Mouse (Mus musculus): ENCODE measurements around the gene Capza1. TPM values are rescaled to one million over a fixed set of nuclear protein-coding genes. Genes with fewer than 3 reads are reported as not detected.
"Not testable (repeated sequence)": the region's sequence is repeated elsewhere in the genome, so short reads cannot be mapped to it uniquely, and the experiment has no call there.

Capza1 gene
- total RNA-seq (2014; fragmentation: Nextera tagmentation) (145 and 168 TPM in 2 replicates), total RNA-seq (2017) (210 and 213 TPM in 2 replicates)

DNA sequence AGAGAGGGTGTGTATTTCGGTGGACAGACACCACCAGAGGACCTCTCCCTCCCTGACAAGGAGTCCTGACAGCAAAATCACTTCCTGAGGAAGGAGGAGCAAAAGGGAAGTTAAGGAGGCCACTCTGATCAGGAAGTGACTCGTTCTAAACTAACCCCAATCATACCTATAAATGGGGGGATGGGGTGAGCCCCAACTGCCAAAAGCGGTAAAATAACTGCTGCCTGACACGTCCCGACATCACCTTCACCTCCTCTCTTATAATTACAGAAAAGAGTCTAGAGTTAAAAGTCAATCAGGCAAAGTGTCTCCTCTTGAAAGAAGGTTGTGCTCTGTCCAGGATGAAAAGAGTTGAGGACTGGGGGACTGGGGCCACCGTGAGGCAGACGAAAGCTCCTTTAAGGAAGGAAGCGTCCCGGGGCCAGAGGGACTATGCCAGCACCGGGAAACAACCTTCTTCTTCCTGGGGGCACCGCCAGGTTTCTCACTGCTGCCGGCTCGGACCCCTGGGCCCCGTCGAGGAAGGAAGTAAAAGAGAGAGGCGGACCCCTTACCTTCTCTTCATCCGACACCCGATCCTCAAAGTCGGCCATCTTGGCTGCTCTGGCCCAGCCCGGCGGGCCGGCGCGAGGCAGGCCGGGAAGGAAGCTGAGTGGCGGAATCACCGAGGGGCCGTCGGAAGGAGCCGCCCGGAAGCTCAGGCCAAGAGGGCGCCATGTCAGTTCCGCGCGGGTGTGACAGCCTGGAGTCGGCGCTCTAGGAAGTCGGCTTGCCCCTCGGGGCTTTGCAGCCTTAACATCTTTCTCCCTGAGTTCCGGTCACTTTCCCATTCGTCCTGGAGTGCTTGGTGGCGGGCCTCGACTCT, at the start of gene Capza1, which contains the start of gene St7l:
Gene Capza1, minus strand, starts transcription at position 720 of the 865 bp plus-strand sequence.
Gene St7l, plus strand, starts transcription at position 220 of the 865 bp plus-strand sequence.
- ATAC-seq (replicated peaks; ENCODE audit: low FRiP score, low TSS enrichment, poor library complexity, severe bottlenecking), result peak; percentile 91

DNA sequence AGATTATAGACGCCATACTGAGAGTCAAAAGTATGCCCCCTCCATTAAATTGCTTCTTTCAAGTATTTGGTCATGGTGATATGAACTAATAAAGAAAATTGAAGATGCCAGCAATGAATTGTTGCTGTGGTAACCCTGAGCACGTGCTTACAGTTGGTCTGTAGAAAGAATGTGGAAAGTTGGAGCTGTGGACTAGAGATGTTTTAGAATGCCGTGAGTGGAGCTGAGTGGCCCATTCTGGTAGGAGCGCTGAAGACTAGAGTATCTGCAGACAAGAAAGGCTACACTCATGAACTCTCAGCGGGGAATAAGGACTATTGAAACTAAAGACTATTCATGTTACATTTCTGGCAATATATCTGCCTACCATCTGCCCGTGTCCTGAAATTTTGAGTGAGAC, 44.9 kb upstream of the Capza1 start:
- no peak for ATAC-seq (replicated peaks; ENCODE audit: low FRiP score, low TSS enrichment, poor library complexity, severe bottlenecking)

DNA sequence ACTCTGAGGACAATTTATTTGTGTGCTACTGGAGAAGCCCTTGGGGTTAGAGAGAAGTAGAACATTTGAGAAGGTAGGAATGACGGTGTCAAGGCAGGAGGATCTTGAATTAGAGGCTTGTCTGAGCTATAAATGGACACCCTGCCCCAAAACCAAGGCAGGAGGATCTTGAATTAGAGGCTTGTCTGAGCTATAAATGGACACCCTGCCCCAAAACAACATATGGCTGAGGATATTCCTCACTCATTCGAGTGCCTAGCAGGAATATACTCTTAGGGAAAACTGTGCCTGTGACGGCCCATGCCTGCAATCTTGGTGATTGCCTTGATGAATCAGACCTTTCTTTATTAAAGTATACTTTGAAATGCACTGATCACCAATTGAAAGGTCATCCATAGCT, 41.7 kb upstream of the Capza1 start:
- no peak for ATAC-seq (replicated peaks; ENCODE audit: low FRiP score, low TSS enrichment, poor library complexity, severe bottlenecking)

DNA sequence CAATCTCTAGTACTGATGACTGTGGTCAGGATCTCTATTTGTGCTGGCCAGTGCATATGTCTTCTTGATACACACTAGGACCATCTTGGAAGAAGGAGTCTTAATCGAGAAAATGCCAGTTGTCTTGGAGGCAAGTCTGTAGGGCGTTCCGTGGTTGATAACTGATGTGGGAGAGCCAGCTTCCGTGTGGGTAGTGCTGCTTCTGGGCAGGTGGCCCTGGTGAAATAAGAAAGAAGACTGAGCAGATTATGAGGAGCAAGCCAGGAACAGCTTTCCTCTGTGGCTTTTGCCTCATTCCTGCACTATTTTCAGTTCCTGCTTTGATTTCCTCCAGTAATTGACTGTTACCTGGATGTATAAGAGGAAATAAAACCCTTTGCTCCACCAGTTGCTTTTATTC, 41.1 kb upstream of the Capza1 start:
- no peak for ATAC-seq (replicated peaks; ENCODE audit: low FRiP score, low TSS enrichment, poor library complexity, severe bottlenecking)

DNA sequence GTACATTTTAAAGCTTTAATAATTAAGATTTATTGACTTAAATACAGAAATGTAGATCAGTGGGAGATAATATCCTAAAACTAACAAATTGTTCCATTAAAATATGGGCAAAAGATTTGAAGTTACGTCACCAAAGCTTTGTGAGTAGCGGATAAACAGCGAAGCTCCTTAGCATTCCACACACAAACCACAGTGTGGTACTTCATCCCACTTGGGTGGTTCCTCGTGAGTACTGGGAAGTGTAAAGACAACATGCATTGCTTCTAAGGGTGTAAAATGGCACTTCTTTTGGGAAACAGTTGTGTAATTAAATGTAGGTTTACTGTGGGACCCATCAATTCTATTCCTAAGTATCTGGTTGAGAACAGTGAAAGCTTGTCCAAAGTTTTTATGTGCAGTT, 36.8 kb upstream of the Capza1 start:
- no peak for ATAC-seq (replicated peaks; ENCODE audit: low FRiP score, low TSS enrichment, poor library complexity, severe bottlenecking)

DNA sequence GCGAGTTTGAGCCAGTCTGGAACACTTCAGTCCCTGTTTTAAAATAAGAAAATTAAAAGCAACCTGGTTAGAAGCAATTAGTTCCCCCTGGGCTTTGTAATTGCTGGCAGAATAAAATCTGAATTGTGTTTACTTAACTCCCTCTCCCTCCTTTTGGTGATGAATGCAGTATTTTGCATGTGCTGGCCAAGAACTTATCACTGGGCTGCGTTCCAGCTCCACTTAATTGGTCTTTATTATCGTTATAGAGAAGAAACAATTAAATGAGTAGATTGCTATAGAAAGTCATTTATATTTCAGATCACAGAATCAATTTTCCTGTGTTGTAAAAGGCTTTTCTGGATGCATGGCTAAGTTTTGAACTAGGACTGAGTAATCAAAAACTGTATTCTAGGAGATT, 31.8 kb upstream of the Capza1 start:
- no peak for ATAC-seq (replicated peaks; ENCODE audit: low FRiP score, low TSS enrichment, poor library complexity, severe bottlenecking)

- no peak for ATAC-seq (replicated peaks; ENCODE audit: low FRiP score, low TSS enrichment, poor library complexity, severe bottlenecking)
Measured at GRCm38 (mm10) chr3:104888585-104888984, 24.3 kb upstream of the Capza1 start.

DNA sequence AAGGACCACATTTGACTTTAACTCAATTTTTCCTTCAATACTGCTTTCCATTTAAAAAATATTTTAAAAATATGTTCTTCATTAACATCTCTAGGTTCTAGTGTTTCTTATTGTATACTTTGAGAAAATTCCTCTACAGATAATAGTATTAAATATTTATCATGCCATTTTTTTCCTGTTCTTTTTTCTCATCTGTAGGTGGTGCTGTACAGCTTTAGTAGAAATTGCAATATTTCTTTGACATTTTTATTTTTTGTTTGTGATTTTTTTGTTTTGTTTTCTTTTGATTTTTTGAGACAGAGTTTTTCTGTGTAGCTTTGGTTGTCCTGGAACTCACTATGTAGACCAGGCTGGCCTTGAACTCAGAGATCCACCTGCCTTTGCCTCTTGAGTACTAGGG, 5.3 kb upstream of the Capza1 start:
- no peak for ATAC-seq (replicated peaks; ENCODE audit: low FRiP score, low TSS enrichment, poor library complexity, severe bottlenecking)

DNA sequence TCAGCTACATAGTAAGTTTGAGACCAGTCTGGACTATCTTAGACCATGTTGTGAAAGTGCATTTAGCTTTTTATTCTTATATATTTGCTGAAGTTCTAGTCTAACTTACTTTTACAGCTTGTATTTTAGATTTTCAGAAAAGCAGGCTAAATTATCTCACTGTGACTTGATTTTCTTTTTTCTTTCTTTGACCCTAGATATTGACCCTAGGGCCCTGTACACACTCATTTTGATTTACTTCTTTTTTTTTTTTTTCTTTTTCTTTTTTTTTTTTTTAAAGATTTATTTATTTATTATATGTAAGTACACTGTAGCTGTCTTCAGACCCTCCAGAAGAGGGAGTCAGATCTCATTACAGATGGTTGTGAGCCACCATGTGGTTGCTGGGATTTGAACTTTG, 2.4 kb upstream of the Capza1 start:
- not testable (repeated sequence) for ATAC-seq (replicated peaks; ENCODE audit: low FRiP score, low TSS enrichment, poor library complexity, severe bottlenecking)

DNA sequence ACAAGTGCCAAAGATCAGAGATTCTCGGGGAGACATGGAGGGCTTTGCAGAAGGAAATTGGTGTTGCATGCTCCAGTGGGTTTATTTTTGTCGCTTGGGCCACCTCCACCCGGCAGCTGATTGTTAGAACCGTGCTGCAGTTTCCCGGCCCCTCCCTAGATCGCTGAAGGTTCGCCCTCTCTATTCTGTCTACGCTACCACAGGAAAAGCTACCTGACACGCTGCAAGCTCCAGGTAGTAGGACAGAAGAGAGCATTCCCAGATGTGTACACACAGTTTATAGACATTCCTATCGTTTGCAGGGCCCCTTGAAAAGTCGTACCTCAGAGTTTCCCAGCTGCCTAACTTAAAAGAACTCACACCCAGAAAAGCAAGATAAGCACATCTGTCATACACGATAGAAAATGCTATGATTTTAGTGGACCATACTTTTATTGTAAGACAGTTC, 1.1 kb upstream of the Capza1 start:
- peak; percentile 43 for ATAC-seq (replicated peaks; ENCODE audit: low FRiP score, low TSS enrichment, poor library complexity, severe bottlenecking)

GRCm38 (mm10) chr3:104864651-104865340, 491 bp upstream of the Capza1 start:
- peak; percentile 62 for ATAC-seq (replicated peaks; ENCODE audit: low FRiP score, low TSS enrichment, poor library complexity, severe bottlenecking)

GRCm38 (mm10) chr3:104858560-104858959, 5.7 kb downstream of the Capza1 start:
- peak; percentile 78 for ATAC-seq (replicated peaks; ENCODE audit: low FRiP score, low TSS enrichment, poor library complexity, severe bottlenecking)

GRCm38 (mm10) chr3:104856106-104856505, 8.2 kb downstream of the Capza1 start:
- no peak for ATAC-seq (replicated peaks; ENCODE audit: low FRiP score, low TSS enrichment, poor library complexity, severe bottlenecking)

DNA sequence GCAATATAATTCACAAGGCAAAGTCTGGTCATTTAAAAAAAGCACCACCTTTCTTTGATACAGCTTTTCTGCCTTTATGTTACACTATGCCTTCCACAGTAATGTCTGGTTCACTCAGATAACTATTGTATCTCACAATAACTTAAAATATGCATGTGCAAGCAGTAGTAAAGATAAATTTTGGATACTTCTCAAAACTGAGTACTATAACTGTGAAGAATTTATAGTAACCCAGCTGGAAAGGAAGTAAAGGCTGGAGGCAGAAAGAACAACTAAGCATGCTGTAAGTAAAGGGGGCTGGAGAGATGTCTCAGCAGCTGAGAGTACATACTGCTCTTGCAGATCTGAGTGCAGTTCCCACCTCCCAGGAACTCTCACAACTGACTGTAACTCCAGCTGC, 9.4 kb downstream of the Capza1 start:
- peak; percentile 75 for ATAC-seq (replicated peaks; ENCODE audit: low FRiP score, low TSS enrichment, poor library complexity, severe bottlenecking)

- ATAC-seq (replicated peaks; ENCODE audit: low FRiP score, low TSS enrichment, poor library complexity, severe bottlenecking), result peak; percentile 61
Measured at GRCm38 (mm10) chr3:104854465-104854864, 9.8 kb downstream of the Capza1 start.

- no peak for ATAC-seq (replicated peaks; ENCODE audit: low FRiP score, low TSS enrichment, poor library complexity, severe bottlenecking)
Measured at GRCm38 (mm10) chr3:104846601-104847000, 17.7 kb downstream of the Capza1 start.

DNA sequence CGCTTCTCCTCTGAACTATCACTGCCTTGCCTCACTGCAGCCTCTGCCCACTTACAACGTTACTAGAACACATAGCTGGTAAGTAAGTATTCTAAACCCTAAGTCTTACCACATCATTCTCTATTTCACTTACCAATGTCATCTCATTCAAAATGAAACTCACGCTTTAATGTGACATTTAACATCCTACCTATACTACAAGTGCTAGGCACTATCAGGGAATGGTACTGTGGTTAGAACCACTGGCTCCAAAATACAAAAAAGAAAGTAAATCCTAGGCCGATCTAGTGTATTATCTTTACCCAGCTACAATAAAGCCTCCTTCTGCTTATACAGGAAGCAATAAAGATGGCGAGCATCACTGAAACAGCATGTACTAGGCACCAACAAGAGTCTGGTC, 23.3 kb downstream of the Capza1 start:
- no peak for ATAC-seq (replicated peaks; ENCODE audit: low FRiP score, low TSS enrichment, poor library complexity, severe bottlenecking)

GRCm38 (mm10) chr3:104835797-104836196, 28.5 kb downstream of the Capza1 start:
- no peak for ATAC-seq (replicated peaks; ENCODE audit: low FRiP score, low TSS enrichment, poor library complexity, severe bottlenecking)

- ATAC-seq (replicated peaks; ENCODE audit: low FRiP score, low TSS enrichment, poor library complexity, severe bottlenecking), result no peak
Measured at GRCm38 (mm10) chr3:104822413-104822812, 41.9 kb downstream of the Capza1 start.

DNA sequence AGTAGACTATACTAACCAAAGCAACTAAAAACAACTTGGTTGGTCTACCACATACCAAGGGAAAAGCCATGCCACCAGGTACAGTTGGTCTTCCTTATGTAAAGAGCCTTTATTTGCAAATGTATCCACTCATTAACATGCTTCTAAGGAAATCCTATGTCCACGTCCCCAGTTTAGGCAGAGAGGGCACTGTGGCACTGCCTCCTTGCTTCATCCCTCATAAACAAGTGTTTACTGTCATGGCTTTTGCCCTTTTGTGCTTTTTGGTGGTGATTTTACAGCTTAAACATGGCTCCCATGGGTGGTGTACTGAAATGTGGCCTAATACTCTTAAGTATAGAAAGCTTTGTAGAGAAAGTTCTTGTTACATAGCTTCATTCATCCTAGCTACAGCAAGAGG, 43.9 kb downstream of the Capza1 start:
- ATAC-seq (replicated peaks; ENCODE audit: low FRiP score, low TSS enrichment, poor library complexity, severe bottlenecking), result no peak

- ATAC-seq (replicated peaks; ENCODE audit: low FRiP score, low TSS enrichment, poor library complexity, severe bottlenecking), result peak; percentile 33
Measured at GRCm38 (mm10) chr3:104818749-104819134, 45.6 kb downstream of the Capza1 start.
